Mouse (Mus musculus) kidney, postnatal 4 days (tissue): Measurements from ENCODE around the gene Rad9a.

Experiments used
- DNase-seq, 2 experiments: peaks; one replicate each; pipeline ENCODE4 v3.0.0; 2021; ENCODE audit warnings: mixed read lengths in 2 of 2

The Rad9a gene

GRCm38 (mm10) chr19:4162646-4163542 lies 38.6 kb downstream of the Rad9a start, which contains the start of gene Rps6kb2:
Rps6kb2 (minus strand) TSS chr19:4163354.
- DNase-seq: peak; percentile 98

- DNase-seq: no peak
Observed at GRCm38 (mm10) chr19:4159049-4159448, 42.4 kb downstream of the Rad9a start.

DNA sequence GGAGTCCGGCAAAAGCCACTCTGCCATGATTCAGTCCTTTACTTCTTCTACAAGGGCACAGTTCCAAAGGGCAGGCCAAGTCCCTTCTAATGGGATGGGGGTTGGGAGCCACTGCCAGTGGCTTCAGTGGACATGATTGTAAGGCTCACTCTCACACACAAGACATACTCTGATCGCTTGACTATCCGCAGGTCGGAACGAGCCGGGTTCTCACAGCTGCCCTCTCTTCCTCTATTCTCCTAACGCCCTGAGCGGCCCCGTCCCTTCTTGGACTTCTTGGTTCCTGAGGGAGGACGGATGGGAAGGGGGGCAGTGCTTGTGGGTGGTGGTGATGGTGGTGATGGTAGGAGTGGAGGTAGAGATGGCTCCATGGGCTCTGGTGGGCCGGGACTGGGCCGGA lies 44.7 kb downstream of the Rad9a start:
- no peak for DNase-seq

- no peak for DNase-seq
Observed at GRCm38 (mm10) chr19:4156073-4156579, 45.3 kb downstream of the Rad9a start.

DNA sequence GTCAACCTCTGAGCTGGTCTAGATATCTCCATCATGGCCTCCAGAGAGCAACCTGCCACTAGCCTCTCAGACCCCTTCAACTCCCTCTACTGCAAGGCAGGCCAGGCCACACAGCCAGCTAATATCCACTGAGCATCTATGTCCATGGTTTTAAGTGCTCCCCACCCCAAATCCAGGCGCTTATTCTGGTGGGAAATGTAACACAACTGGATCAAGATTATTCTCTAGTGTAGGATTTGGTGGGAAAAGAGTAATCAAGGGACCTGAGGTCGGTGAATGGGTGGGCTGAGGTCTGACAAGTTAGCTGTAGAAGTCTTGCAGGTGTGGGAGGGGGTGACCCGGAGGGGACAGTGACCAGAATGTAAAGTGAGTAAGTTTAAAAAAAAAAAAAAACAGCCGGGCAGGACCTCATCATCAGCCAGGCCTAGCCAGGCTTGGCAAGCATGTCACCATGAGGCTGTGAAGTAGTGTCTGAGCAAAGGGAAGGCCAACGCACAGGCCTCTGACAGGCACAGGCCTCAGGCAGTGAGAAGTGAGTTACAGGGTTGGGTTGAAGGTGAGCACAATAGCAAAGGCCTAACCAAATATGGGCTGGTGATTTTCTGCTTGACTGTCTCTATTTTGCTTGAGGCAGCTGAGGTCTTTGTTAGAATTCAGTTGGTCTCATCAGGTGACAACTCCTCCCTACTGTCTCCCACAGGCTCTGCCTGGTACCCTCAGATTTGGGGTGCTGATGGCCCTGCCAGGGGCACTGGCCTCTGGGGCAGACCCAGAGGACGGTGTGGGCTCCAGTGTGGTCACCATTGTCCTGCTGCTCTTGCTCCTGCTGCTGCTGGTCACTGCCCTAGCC lies 46.0 kb downstream of the Rad9a start:
- no peak for DNase-seq

GRCm38 (mm10) chr19:4154437-4155222 lies 46.8 kb downstream of the Rad9a start:
- DNase-seq: no peak

DNA sequence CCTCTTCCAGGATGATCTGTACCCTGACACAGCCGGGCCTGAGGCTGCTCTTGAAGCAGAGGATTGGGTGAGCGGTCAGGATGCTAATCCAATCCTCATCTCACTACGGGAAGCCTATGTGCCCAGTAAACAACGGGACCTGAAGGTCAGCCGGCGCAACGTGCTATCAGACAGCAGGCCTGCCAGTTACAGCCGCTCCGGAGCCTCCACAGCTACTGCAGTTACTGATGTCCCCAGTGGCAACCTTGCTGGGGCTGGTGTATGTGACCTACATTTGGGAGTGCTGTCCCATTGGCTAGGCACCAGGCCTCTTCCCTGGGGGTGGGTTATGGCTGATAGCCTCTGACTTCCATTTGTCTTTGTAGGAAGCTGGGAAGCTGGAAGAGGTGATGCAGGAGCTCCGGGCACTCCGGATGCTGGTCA lies 48.2 kb downstream of the Rad9a start, which contains the start of gene Ptprcap:
Gene Ptprcap (plus strand): TSS at position 373 of the 423 bp plus-strand sequence.
- no peak for DNase-seq

DNA sequence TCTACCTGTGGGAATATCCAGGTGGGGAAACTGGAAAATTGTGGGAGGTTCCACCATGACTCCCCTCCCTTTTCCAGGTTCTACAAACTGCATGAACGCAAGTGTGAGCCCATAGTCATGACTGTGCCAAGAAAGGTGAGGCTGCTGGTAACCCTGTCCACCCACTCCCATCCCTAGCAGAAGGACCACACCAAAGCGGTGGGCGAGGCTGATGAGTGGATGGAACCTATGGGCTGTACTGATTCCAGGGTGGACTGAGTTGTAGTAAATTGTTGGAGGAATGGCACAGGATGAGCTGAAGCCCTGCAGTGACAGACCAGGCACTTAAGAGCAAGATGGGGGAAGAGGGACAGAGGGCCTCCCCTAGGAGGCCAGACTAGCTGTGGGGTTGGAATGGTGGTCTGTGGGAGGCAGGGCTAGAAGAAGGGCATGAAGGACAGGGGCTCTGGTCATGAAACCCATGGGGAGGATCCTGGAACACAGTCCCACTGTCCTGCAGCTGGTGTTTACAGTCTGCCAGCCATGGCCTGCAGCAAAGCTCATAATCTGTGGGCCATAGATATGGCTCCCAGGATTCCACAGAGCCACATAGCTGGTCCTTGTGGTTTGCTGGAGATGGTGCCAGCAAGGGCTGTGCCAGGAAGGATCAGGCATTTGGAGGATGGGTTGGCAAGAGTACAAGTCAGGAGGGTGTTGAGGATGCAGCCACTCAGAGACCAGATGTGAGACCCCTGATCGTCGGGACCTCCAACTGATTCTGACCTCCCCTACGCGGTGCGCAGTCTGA lies 48.8 kb downstream of the Rad9a start:
- DNase-seq: no peak

- DNase-seq: no peak
Observed at GRCm38 (mm10) chr19:4151898-4152297, 49.6 kb downstream of the Rad9a start.

DNA sequence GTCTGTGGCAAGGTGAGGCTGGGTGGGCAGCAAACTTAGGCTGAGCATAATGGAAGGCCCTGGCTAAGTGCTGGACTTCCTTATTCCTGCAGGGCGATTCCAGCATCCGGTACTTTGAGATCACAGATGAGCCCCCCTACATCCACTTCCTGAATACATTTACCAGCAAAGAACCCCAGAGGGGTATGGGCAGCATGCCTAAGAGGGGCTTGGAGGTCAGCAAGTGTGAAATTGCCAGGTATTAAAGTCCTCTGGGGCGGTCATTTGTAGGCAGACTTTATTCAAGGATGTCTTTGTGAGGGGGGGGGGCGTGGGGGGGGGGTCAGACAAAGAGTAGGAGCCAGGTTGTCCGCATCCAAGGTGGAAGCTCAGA lies 50.0 kb downstream of the Rad9a start:
- no peak for DNase-seq

- peak in 1 of 2 experiments; percentile 55 for DNase-seq
Observed at GRCm38 (mm10) chr19:4150567-4151487, 50.6 kb downstream of the Rad9a start.

- DNase-seq: no peak
Observed at GRCm38 (mm10) chr19:4149764-4150461, 51.5 kb downstream of the Rad9a start.

- no peak for DNase-seq
Observed at GRCm38 (mm10) chr19:4149283-4149682, 52.2 kb downstream of the Rad9a start.

DNA sequence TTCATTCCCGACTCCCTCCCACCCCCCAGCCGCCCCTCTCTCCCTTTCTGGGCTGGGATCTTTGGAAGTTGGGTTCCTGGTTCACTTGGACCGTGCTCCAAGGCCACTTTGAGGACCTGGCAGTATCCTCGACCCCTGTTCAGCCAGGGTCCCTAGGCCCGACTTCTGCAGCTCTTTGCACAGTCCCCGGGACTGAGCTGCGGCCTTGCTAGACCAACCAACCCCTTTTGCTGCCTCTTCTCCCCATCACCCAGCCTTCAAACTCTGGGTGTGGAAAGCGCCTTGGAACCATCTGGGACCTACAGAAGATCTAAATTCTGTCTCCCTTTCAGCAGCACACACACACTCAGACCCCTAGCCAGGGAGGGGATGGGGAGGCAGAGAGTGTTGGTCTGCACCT lies 52.6 kb downstream of the Rad9a start:
- peak; percentile 41 to 58 for DNase-seq

DNA sequence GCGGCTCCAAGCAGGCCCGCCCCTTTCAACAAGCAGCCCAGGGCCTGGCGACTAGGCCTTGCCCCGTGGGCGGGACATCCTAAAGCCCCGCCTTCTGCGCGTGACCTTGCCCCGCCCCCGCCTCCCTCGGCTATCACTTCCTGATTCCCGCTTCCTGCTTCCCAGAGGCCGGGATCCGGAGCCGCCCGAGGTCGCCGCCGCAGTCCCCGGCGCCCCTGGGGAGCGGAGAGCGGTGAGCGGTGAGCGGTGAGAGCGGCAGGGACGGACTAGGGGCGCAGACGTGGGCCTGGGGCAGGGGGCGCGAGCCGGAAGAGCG lies 53.0 kb downstream of the Rad9a start, which contains the start of gene Coro1b:
Gene Coro1b (plus strand): TSS at position 129 of the 316 bp plus-strand sequence.
- DNase-seq: peak; percentile 99

- no peak for DNase-seq
Observed at GRCm38 (mm10) chr19:4147782-4148490, 53.5 kb downstream of the Rad9a start.

DNA sequence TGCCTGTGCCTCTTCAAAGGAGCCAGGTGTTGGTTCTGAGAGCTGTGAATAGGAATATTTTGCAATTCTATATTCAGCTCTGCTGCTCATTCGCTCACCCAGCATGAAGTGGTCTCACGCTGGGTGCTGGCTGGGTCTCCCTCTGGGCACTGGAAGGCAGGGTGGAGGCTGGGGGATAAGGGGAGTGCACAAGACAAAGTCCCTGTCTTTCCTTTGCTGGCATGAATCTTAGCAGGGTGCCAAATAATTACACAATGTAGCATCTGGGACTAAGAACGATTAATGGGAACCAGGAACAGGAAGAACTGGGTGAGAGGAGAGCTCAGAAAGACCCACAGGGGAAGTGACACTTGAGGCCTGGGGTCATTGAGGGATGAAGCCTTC lies 54.4 kb downstream of the Rad9a start:
- DNase-seq: no peak

DNA sequence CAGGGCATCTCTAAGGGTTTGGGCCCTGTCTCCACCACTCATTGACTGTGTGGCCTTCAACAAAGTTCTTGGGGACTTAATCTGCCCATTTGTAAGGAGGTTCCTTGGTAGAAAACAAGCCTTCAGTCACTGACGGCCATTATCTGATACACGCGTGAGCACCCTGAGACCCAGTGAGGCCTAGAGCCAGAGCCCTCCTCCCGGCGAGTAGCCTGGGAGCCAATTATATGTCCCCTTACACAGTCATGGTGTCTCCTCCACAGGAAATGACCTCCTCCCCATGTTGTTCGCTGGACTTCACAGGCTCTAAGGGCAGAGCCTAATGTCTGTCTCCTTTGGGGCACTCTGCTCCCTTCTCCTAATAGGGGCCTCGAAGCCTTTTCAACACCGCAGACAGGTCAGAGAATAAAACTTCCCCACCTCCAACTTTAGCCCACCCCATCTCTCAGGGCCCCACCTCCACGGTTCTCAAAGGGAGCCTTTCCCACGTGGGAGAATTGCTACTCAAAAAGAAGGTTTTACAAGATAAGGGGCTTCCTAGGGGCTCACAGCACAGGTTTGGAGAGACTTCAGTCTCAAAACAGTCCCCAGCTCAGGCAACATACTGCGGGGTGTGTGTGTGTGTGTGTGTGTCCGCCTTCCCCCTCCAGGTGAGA lies 55.0 kb downstream of the Rad9a start:
- no peak for DNase-seq

DNA sequence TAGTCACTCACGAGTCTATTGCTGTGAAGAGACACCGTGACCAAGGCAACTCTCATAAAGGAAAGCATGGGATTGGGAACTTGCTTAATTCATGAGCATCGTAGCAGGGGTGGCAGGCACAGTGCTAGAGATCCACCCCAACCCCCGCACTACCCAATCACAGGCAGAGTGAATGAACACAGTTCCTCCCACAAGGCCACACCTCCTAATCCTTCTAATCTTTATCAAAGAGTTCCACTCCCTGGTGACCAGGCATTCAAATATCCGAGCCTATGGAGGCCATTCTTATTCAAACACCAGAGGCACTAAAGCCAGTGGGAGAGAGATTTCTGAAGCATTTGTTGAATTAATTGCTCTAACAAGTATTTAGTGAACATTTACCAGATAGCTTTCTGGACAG lies 55.5 kb downstream of the Rad9a start:
- no peak for DNase-seq
